Mouse (Mus musculus): ENCODE measurements at regions not wholly inside any gene's neighbourhood (a gene's known extent, or its start where the extent isn't known, plus 50 kb on each side); places are given as distances from the start of the nearest gene placed in this dataset.

GRCm38 (mm10) chr12:15218504-15218903 lies 598.2 kb downstream of the Trib2 start:
- H3K4me2 ChIP-seq (replicated peaks; ENCODE audit: low read depth, low read length), result no peak overlapping the region
- no peaks in the 10 kb centered on the region for H3K36me3 ChIP-seq (ENCODE audit: control insufficient read depth, insufficient read depth, low read length)
- WGBS, result 46% methylated on average over 8 of the region's 8 CpGs
- no peak overlapping the region for H3K27ac ChIP-seq (ENCODE audit: low read depth, low read length)
- no peak overlapping the region for H3K4me3 ChIP-seq (ENCODE audit: low read depth, low read length)
- DNase-seq (ENCODE audit: low spot score), result peak; percentile 12
- H3K9me3 ChIP-seq (ENCODE audit: control insufficient read depth, low read length), result no peaks in the 10 kb centered on the region
- peak; percentile 61 for ATAC-seq (ENCODE audit: low FRiP score)
- H3K9ac ChIP-seq (ENCODE audit: low read depth, low read length), result no peak overlapping the region
- no peaks in the 10 kb centered on the region for H3K27me3 ChIP-seq (ENCODE audit: control insufficient read depth, insufficient read depth, low read length)
- no peaks in the 10 kb centered on the region for H3K4me1 ChIP-seq (replicated peaks; ENCODE audit: control insufficient read depth, insufficient read depth, low read length)

- DNase-seq (ENCODE audit: low spot score), result no peak
- H3K36me3 ChIP-seq (ENCODE audit: control insufficient read depth, insufficient read depth, low read length), result no peaks in the 10 kb centered on the region
- no peak overlapping the region for H3K27ac ChIP-seq (ENCODE audit: low read depth, low read length)
- no peaks in the 10 kb centered on the region for H3K9me3 ChIP-seq (ENCODE audit: control insufficient read depth, low read length)
- H3K4me3 ChIP-seq (ENCODE audit: low read depth, low read length), result no peak overlapping the region
- WGBS, result 64% methylated on average over 3 of the region's 3 CpGs
- no peak overlapping the region for H3K4me2 ChIP-seq (replicated peaks; ENCODE audit: low read depth, low read length)
- no peak overlapping the region for H3K9ac ChIP-seq (ENCODE audit: low read depth, low read length)
- H3K4me1 ChIP-seq (replicated peaks; ENCODE audit: control insufficient read depth, insufficient read depth, low read length), result no peaks in the 10 kb centered on the region
- no peaks in the 10 kb centered on the region for H3K27me3 ChIP-seq (ENCODE audit: control insufficient read depth, insufficient read depth, low read length)
- ATAC-seq (ENCODE audit: low FRiP score), result no peak
Observed at GRCm38 (mm10) chr12:15216180-15216579, 600.5 kb downstream of the Trib2 start.

GRCm38 (mm10) chr12:15174411-15175041 lies 642.2 kb downstream of the Trib2 start:
- no peak overlapping the region for H3K4me2 ChIP-seq (replicated peaks; ENCODE audit: low read depth, low read length)
- ATAC-seq (ENCODE audit: low FRiP score) (no peak), DNase-seq (ENCODE audit: low spot score) (no peak)
- WGBS, result 73% methylated on average over 6 of the region's 6 CpGs
- no peaks in the 10 kb centered on the region for H3K4me1 ChIP-seq (replicated peaks; ENCODE audit: control insufficient read depth, insufficient read depth, low read length)
- no peak overlapping the region for H3K27ac ChIP-seq (ENCODE audit: low read depth, low read length)
- H3K9me3 ChIP-seq (ENCODE audit: control insufficient read depth, low read length), result no peaks in the 10 kb centered on the region
- H3K4me3 ChIP-seq (ENCODE audit: low read depth, low read length), result no peak overlapping the region
- no peaks in the 10 kb centered on the region for H3K27me3 ChIP-seq (ENCODE audit: control insufficient read depth, insufficient read depth, low read length)
- no peak overlapping the region for H3K9ac ChIP-seq (ENCODE audit: low read depth, low read length)
- no peaks in the 10 kb centered on the region for H3K36me3 ChIP-seq (ENCODE audit: control insufficient read depth, insufficient read depth, low read length)

- H3K9ac ChIP-seq (ENCODE audit: low read depth, low read length), result no peak overlapping the region
- DNase-seq (ENCODE audit: low spot score) (no peak), ATAC-seq (ENCODE audit: low FRiP score) (no peak)
- 86% methylated on average over 5 of the region's 5 CpGs for WGBS
- H3K36me3 ChIP-seq (ENCODE audit: control insufficient read depth, insufficient read depth, low read length), result no peaks in the 10 kb centered on the region
- H3K4me3 ChIP-seq (ENCODE audit: low read depth, low read length), result no peak overlapping the region
- H3K27me3 ChIP-seq (ENCODE audit: control insufficient read depth, insufficient read depth, low read length), result no peaks in the 10 kb centered on the region
- H3K4me2 ChIP-seq (replicated peaks; ENCODE audit: low read depth, low read length), result no peak overlapping the region
- no peak overlapping the region for H3K27ac ChIP-seq (ENCODE audit: low read depth, low read length)
- H3K4me1 ChIP-seq (replicated peaks; ENCODE audit: control insufficient read depth, insufficient read depth, low read length), result no peaks in the 10 kb centered on the region
- no peaks in the 10 kb centered on the region for H3K9me3 ChIP-seq (ENCODE audit: control insufficient read depth, low read length)
Observed at GRCm38 (mm10) chr12:15162605-15163004, 654.1 kb downstream of the Trib2 start.

- Histone ChIP-seq H3K4me1 (replicated peaks; ENCODE audit: control insufficient read depth, insufficient read depth, low read length) (no peaks in the 10 kb centered on the region), H3K27me3 (ENCODE audit: control insufficient read depth, insufficient read depth, low read length) (no peaks in the 10 kb centered on the region), H3K4me3 (ENCODE audit: low read depth, low read length) (no peak overlapping the region), H3K36me3 (ENCODE audit: control insufficient read depth, insufficient read depth, low read length) (no peaks in the 10 kb centered on the region), H3K4me2 (replicated peaks; ENCODE audit: low read depth, low read length) (no peak overlapping the region), H3K9ac (ENCODE audit: low read depth, low read length) (no peak overlapping the region), H3K9me3 (ENCODE audit: control insufficient read depth, low read length) (no peaks in the 10 kb centered on the region), H3K27ac (ENCODE audit: low read depth, low read length) (no peak overlapping the region)
- WGBS, result 72% methylated on average over 3 of the region's 3 CpGs
- DNase-seq (ENCODE audit: low spot score) (no peak), ATAC-seq (ENCODE audit: low FRiP score) (no peak)
Observed at GRCm38 (mm10) chr12:15161864-15162263, 654.9 kb downstream of the Trib2 start.

- H3K27ac ChIP-seq (ENCODE audit: low read depth, low read length), result no peak overlapping the region
- no peaks in the 10 kb centered on the region for H3K4me1 ChIP-seq (replicated peaks; ENCODE audit: control insufficient read depth, insufficient read depth, low read length)
- no peaks in the 10 kb centered on the region for H3K9me3 ChIP-seq (ENCODE audit: control insufficient read depth, low read length)
- ATAC-seq (ENCODE audit: low FRiP score) (no peak), DNase-seq (ENCODE audit: low spot score) (no peak)
- no peak overlapping the region for H3K4me3 ChIP-seq (ENCODE audit: low read depth, low read length)
- H3K4me2 ChIP-seq (replicated peaks; ENCODE audit: low read depth, low read length), result no peak overlapping the region
- no peaks in the 10 kb centered on the region for H3K27me3 ChIP-seq (ENCODE audit: control insufficient read depth, insufficient read depth, low read length)
- no peaks in the 10 kb centered on the region for H3K36me3 ChIP-seq (ENCODE audit: control insufficient read depth, insufficient read depth, low read length)
- no peak overlapping the region for H3K9ac ChIP-seq (ENCODE audit: low read depth, low read length)
- 92% methylated on average over 2 of the region's 2 CpGs for WGBS
Observed at GRCm38 (mm10) chr12:15160478-15160998, 656.2 kb downstream of the Trib2 start.

GRCm38 (mm10) chr12:15146398-15146797 lies 670.3 kb downstream of the Trib2 start:
- WGBS, result 77% methylated on average over 2 of the region's 2 CpGs
- ATAC-seq (ENCODE audit: low FRiP score), result no peak
- H3K27ac ChIP-seq (ENCODE audit: low read depth, low read length), result no peak overlapping the region
- H3K9ac ChIP-seq (ENCODE audit: low read depth, low read length), result no peak overlapping the region
- no peaks in the 10 kb centered on the region for H3K36me3 ChIP-seq (ENCODE audit: control insufficient read depth, insufficient read depth, low read length)
- no peak for DNase-seq (ENCODE audit: low spot score)
- H3K4me1 ChIP-seq (replicated peaks; ENCODE audit: control insufficient read depth, insufficient read depth, low read length), result no peaks in the 10 kb centered on the region
- H3K9me3 ChIP-seq (ENCODE audit: control insufficient read depth, low read length), result no peaks in the 10 kb centered on the region
- no peaks in the 10 kb centered on the region for H3K27me3 ChIP-seq (ENCODE audit: control insufficient read depth, insufficient read depth, low read length)
- H3K4me2 ChIP-seq (replicated peaks; ENCODE audit: low read depth, low read length), result no peak overlapping the region
- H3K4me3 ChIP-seq (ENCODE audit: low read depth, low read length), result no peak overlapping the region

- DNase-seq (ENCODE audit: low spot score) (no peak), ATAC-seq (ENCODE audit: low FRiP score) (no peak)
- WGBS, result 62% methylated on average over 5 of the region's 5 CpGs
- no peak overlapping the region for H3K9ac ChIP-seq (ENCODE audit: low read depth, low read length)
- H3K4me3 ChIP-seq (ENCODE audit: low read depth, low read length), result no peak overlapping the region
- no peaks in the 10 kb centered on the region for H3K36me3 ChIP-seq (ENCODE audit: control insufficient read depth, insufficient read depth, low read length)
- no peaks in the 10 kb centered on the region for H3K27me3 ChIP-seq (ENCODE audit: control insufficient read depth, insufficient read depth, low read length)
- H3K4me1 ChIP-seq (replicated peaks; ENCODE audit: control insufficient read depth, insufficient read depth, low read length), result no peaks in the 10 kb centered on the region
- no peaks in the 10 kb centered on the region for H3K9me3 ChIP-seq (ENCODE audit: control insufficient read depth, low read length)
- H3K4me2 ChIP-seq (replicated peaks; ENCODE audit: low read depth, low read length), result no peak overlapping the region
- no peak overlapping the region for H3K27ac ChIP-seq (ENCODE audit: low read depth, low read length)
Observed at GRCm38 (mm10) chr12:15137039-15137438, 679.7 kb downstream of the Trib2 start.

- H3K4me1 ChIP-seq (replicated peaks; ENCODE audit: control insufficient read depth, insufficient read depth, low read length), result no peaks in the 10 kb centered on the region
- no peak overlapping the region for H3K27ac ChIP-seq (ENCODE audit: low read depth, low read length)
- no peak for DNase-seq (ENCODE audit: low spot score)
- 67% methylated on average over 3 of the region's 3 CpGs for WGBS
- H3K9me3 ChIP-seq (ENCODE audit: control insufficient read depth, low read length), result no peaks in the 10 kb centered on the region
- no peaks in the 10 kb centered on the region for H3K36me3 ChIP-seq (ENCODE audit: control insufficient read depth, insufficient read depth, low read length)
- no peaks in the 10 kb centered on the region for H3K27me3 ChIP-seq (ENCODE audit: control insufficient read depth, insufficient read depth, low read length)
- no peak overlapping the region for H3K4me3 ChIP-seq (ENCODE audit: low read depth, low read length)
- H3K9ac ChIP-seq (ENCODE audit: low read depth, low read length), result no peak overlapping the region
- ATAC-seq (ENCODE audit: low FRiP score), result no peak
- H3K4me2 ChIP-seq (replicated peaks; ENCODE audit: low read depth, low read length), result no peak overlapping the region
Observed at GRCm38 (mm10) chr12:15124179-15124578, 692.5 kb downstream of the Trib2 start.
